ENCODE assay signal across 8 mouse cellular contexts in the genomic region with DNA sequence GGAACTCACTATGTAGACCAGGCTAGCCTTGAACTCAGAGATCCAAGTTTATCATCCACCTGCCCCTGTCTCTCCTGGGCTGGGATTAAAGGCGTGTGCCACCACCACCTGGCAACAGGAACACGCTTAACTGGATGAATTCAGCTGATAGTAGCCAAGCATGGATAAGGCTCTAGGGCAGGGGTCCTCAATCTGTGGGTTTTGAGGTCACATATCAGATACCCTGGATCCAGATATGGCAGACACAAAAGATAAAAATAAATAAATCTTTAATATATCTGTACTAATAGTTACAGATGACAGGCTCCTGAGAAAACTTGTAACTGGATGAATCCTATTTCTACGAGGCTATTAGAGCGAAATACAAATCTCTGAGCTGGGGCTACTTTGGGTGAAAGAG. TPM values are rescaled to one million over a fixed set of nuclear protein-coding genes. Genes with fewer than 3 reads are reported as not detected.
DNase-seq lines count a peak whose midpoint lies in the region; ATAC-seq lines count a peak whose summit lies in the region.

No protein-coding gene starts in this region.

- peaks cover 16% of the 10 kb centered on the region for H3K4me1 ChIP-seq in heart, embryonic 12.5 days (replicated peaks)
- H3K4me1 ChIP-seq in brown adipose tissue, adult 24 weeks (ENCODE audit: control insufficient read depth, insufficient read depth, insufficient read length, low read length), result peaks cover 14% of the 10 kb centered on the region; the same call in 1 of the 2 replicates
- peaks cover 17% of the 10 kb centered on the region for H3K4me1 ChIP-seq in hindbrain, embryonic 14.5 days (replicated peaks; ENCODE audit: control insufficient read depth, insufficient read depth, low read length)
- H3K4me1 ChIP-seq in midbrain, embryonic 11.5 days (ENCODE audit: control insufficient read depth, insufficient read depth, low read length), result peaks cover 9% of the 10 kb centered on the region

- WGBS in heart, embryonic 12.5 days, result 93% methylated on average over 4 of the region's 4 CpGs
- WGBS in hindbrain, embryonic 14.5 days, result 80% methylated on average over 4 of the region's 4 CpGs
- 90% methylated on average over 4 of the region's 4 CpGs for WGBS in midbrain, embryonic 11.5 days

- no peaks in the 10 kb centered on the region for H3K9me3 ChIP-seq in heart, embryonic 12.5 days (replicated peaks)
- no peaks in the 10 kb centered on the region for H3K9me3 ChIP-seq in hindbrain, embryonic 14.5 days (ENCODE audit: control insufficient read depth, low read length)
- no peaks in the 10 kb centered on the region for H3K9me3 ChIP-seq in midbrain, embryonic 11.5 days (ENCODE audit: control insufficient read depth, low read length)

- H3K4me3 ChIP-seq in heart, embryonic 12.5 days, result peak overlapping the region; percentile 97
- H3K4me3 ChIP-seq in brown adipose tissue, adult 24 weeks (ENCODE audit: insufficient read depth, low read depth, low read length), result peak overlapping the region; percentile 89; the same call in 1 of the 2 replicates
- H3K4me3 ChIP-seq in hindbrain, embryonic 14.5 days (replicated peaks; ENCODE audit: low read length), result peak overlapping the region; percentile 69
- H3K4me3 ChIP-seq in midbrain, embryonic 11.5 days (ENCODE audit: low read depth, low read length), result peak overlapping the region; percentile 84

- H3K9ac ChIP-seq in heart, embryonic 12.5 days, result peak overlapping the region; percentile 95; the same call in 1 of the 2 replicates
- peak overlapping the region; percentile 80 for H3K9ac ChIP-seq in hindbrain, embryonic 14.5 days
- H3K9ac ChIP-seq in midbrain, embryonic 11.5 days (ENCODE audit: low read length), result peak overlapping the region; percentile 85

- no peaks in the 10 kb centered on the region for H3K27me3 ChIP-seq in heart, embryonic 12.5 days (replicated peaks)
- no peaks in the 10 kb centered on the region for H3K27me3 ChIP-seq in hindbrain, embryonic 14.5 days (ENCODE audit: control insufficient read depth, insufficient read depth, low read length)
- no peaks in the 10 kb centered on the region for H3K27me3 ChIP-seq in midbrain, embryonic 11.5 days (ENCODE audit: control insufficient read depth, insufficient read depth, low read length)

- no peak overlapping the region for H3K27ac ChIP-seq in heart, embryonic 12.5 days (ENCODE audit: poor library complexity, severe bottlenecking)
- H3K27ac ChIP-seq in brown adipose tissue, adult 24 weeks (replicated peaks; ENCODE audit: low read depth, low read length), result no peak overlapping the region
- H3K27ac ChIP-seq in hindbrain, embryonic 14.5 days, result no peak overlapping the region
- H3K27ac ChIP-seq in midbrain, embryonic 11.5 days (ENCODE audit: low read depth, low read length), result no peak overlapping the region

- no peak for ATAC-seq in heart, embryonic 12.5 days (ENCODE audit: insufficient number of reproducible peaks, low FRiP score)
- ATAC-seq in hindbrain, embryonic 14.5 days (ENCODE audit: low FRiP score), result no peak
- no peak for ATAC-seq in midbrain, embryonic 11.5 days (ENCODE audit: low FRiP score)
- no peak for ATAC-seq in megakaryocyte, adult 5-6 weeks (ENCODE audit: poor library complexity, severe bottlenecking)

- DNase-seq in heart, postnatal 10 days, result no peak
- no peak for DNase-seq in hindbrain, embryonic 14.5 days (ENCODE audit: low spot score)
- no peak for DNase-seq in midbrain, embryonic 11.5 days (ENCODE audit: low spot score, missing footprints)
- no peak for DNase-seq in frontal cortex, postnatal 14 days (ENCODE audit: low spot score in 2 of 2)
- no peak for DNase-seq in thymus, postnatal 4 days

- peak overlapping the region; percentile 86 for H3K4me2 ChIP-seq in heart, embryonic 12.5 days
- peak overlapping the region; percentile 61 for H3K4me2 ChIP-seq in hindbrain, embryonic 14.5 days (replicated peaks)
- peak overlapping the region; percentile 76 for H3K4me2 ChIP-seq in midbrain, embryonic 11.5 days

- intact Hi-C loops in heart, postnatal 10 days (cut with DNase I), result loop anchor here (2.0 kb wide), 1 partner anchor 19 kb away; no protein-coding TSS in a partner anchor

- H3K36me3 ChIP-seq in heart, embryonic 12.5 days, result peaks cover 36% of the 10 kb centered on the region
- H3K36me3 ChIP-seq in hindbrain, embryonic 14.5 days (replicated peaks; ENCODE audit: control insufficient read depth, insufficient read depth), result peaks cover 35% of the 10 kb centered on the region
- peaks cover 11% of the 10 kb centered on the region for H3K36me3 ChIP-seq in midbrain, embryonic 11.5 days (ENCODE audit: control insufficient read depth, insufficient read depth, low read length)

RNA-seq across cellular contexts. Expression of gene Elof1, which starts 1.3 kb away (rescaled TPM):
- 102 and 104 TPM in 2 replicates for polyA plus RNA-seq in heart, embryonic 12.5 days (2016; fragmentation: Nextera tagmentation; extraction: Ambion mirVana)
- 10 to 100 TPM; 43.5 to 44.0 TPM for total RNA-seq in heart, postnatal 10 days (2021)
- 101 and 117 TPM in 2 replicates for polyA plus RNA-seq in brown adipose tissue, adult 24 weeks (2012; ENCODE audit: insufficient read depth, insufficient read length, missing spikeins)
- 192 and 193 TPM in 2 replicates for polyA plus RNA-seq in hindbrain, embryonic 14.5 days (2014; fragmentation: Nextera tagmentation; extraction: Ambion mirVana)
- 208 and 225 TPM in 2 replicates for polyA plus RNA-seq in midbrain, embryonic 11.5 days (2014; fragmentation: Nextera tagmentation; extraction: Ambion mirVana)
- total RNA-seq in megakaryocyte, adult 5-6 weeks (2015), result 85.2 and 95.7 TPM in 2 replicates
- 29.7 and 42.0 TPM in 2 replicates for total RNA-seq in megakaryocyte, adult 5-6 weeks (2017)

RNA-seq across cellular contexts. Expression of gene Cnn1, which starts 16.6 kb away (rescaled TPM):
- polyA plus RNA-seq in heart, embryonic 12.5 days (2016; fragmentation: Nextera tagmentation; extraction: Ambion mirVana), result 391 and 421 TPM in 2 replicates
- 1 to 10 TPM; 8.2 to 9.7 TPM for total RNA-seq in heart, postnatal 10 days (2021)
- 1.9 and 5.7 TPM in 2 replicates for polyA plus RNA-seq in brown adipose tissue, adult 24 weeks (2012; ENCODE audit: insufficient read depth, insufficient read length, missing spikeins)
- 1.0 and 1.1 TPM in 2 replicates for polyA plus RNA-seq in hindbrain, embryonic 14.5 days (2014; fragmentation: Nextera tagmentation; extraction: Ambion mirVana)
- 1.3 and 1.6 TPM in 2 replicates for polyA plus RNA-seq in midbrain, embryonic 11.5 days (2014; fragmentation: Nextera tagmentation; extraction: Ambion mirVana)
- not detected in 2 replicates for total RNA-seq in megakaryocyte, adult 5-6 weeks (2015)
- total RNA-seq in megakaryocyte, adult 5-6 weeks (2017), result not detected in 2 replicates

RNA-seq across cellular contexts. Expression of gene Acp5, which starts 19.9 kb away (rescaled TPM):
- 28.9 and 31.6 TPM in 2 replicates for polyA plus RNA-seq in heart, embryonic 12.5 days (2016; fragmentation: Nextera tagmentation; extraction: Ambion mirVana)
- total RNA-seq in heart, postnatal 10 days (2021), result 1 to 10 TPM; 1.8 to 2.8 TPM
- polyA plus RNA-seq in brown adipose tissue, adult 24 weeks (2012; ENCODE audit: insufficient read depth, insufficient read length, missing spikeins), result 179 and 198 TPM in 2 replicates
- 0.47 and 0.60 TPM in 2 replicates for polyA plus RNA-seq in hindbrain, embryonic 14.5 days (2014; fragmentation: Nextera tagmentation; extraction: Ambion mirVana)
- polyA plus RNA-seq in midbrain, embryonic 11.5 days (2014; fragmentation: Nextera tagmentation; extraction: Ambion mirVana), result 15.4 and 19.7 TPM in 2 replicates
- 5.5 and 10.9 TPM in 2 replicates for total RNA-seq in megakaryocyte, adult 5-6 weeks (2015)
- 4.4 and 6.6 TPM in 2 replicates for total RNA-seq in megakaryocyte, adult 5-6 weeks (2017)

RNA-seq across cellular contexts. Expression of gene Ecsit, which starts 30.4 kb away (rescaled TPM):
- 49.3 and 51.4 TPM in 2 replicates for polyA plus RNA-seq in heart, embryonic 12.5 days (2016; fragmentation: Nextera tagmentation; extraction: Ambion mirVana)
- 10 to 100 TPM; 79.0 to 82.6 TPM for total RNA-seq in heart, postnatal 10 days (2021)
- 95.3 and 111 TPM in 2 replicates for polyA plus RNA-seq in brown adipose tissue, adult 24 weeks (2012; ENCODE audit: insufficient read depth, insufficient read length, missing spikeins)
- polyA plus RNA-seq in hindbrain, embryonic 14.5 days (2014; fragmentation: Nextera tagmentation; extraction: Ambion mirVana), result 49.3 and 54.4 TPM in 2 replicates
- 31.2 and 31.5 TPM in 2 replicates for polyA plus RNA-seq in midbrain, embryonic 11.5 days (2014; fragmentation: Nextera tagmentation; extraction: Ambion mirVana)
- 3.9 and 5.0 TPM in 2 replicates for total RNA-seq in megakaryocyte, adult 5-6 weeks (2015)
- 10.8 and 11.1 TPM in 2 replicates for total RNA-seq in megakaryocyte, adult 5-6 weeks (2017)

RNA-seq across cellular contexts. Expression of gene Pigyl, which starts 41.0 kb away (rescaled TPM):
- 43.8 and 45.2 TPM in 2 replicates for polyA plus RNA-seq in heart, embryonic 12.5 days (2016; fragmentation: Nextera tagmentation; extraction: Ambion mirVana)
- total RNA-seq in heart, postnatal 10 days (2021), result 10 to 100 TPM; 35.3 to 35.6 TPM
- 47.7 and 58.0 TPM in 2 replicates for polyA plus RNA-seq in brown adipose tissue, adult 24 weeks (2012; ENCODE audit: insufficient read depth, insufficient read length, missing spikeins)
- polyA plus RNA-seq in hindbrain, embryonic 14.5 days (2014; fragmentation: Nextera tagmentation; extraction: Ambion mirVana), result 78.5 and 101 TPM in 2 replicates
- 63.9 and 66.6 TPM in 2 replicates for polyA plus RNA-seq in midbrain, embryonic 11.5 days (2014; fragmentation: Nextera tagmentation; extraction: Ambion mirVana)
- total RNA-seq in megakaryocyte, adult 5-6 weeks (2015), result 19.7 and 22.1 TPM in 2 replicates
- total RNA-seq in megakaryocyte, adult 5-6 weeks (2017), result 22.8 and 24.8 TPM in 2 replicates

Comparison
In these comparisons a context has a peak if more than half of its experiments do, and no peak if none do; other contexts are left out.
1. RNA of gene Cnn1, which starts 16.6 kb away (polyA plus RNA-seq): 391 to 421 TPM in heart, embryonic 12.5 days; 1.9 to 5.7 TPM in brown adipose tissue, adult 24 weeks, 1.3 to 1.6 TPM in midbrain, embryonic 11.5 days and 1.0 to 1.1 TPM in hindbrain, embryonic 14.5 days; every median in the first group is over 10 times any median in the second.
2. RNA of gene Acp5, which starts 19.9 kb away (polyA plus RNA-seq): 179 to 198 TPM in brown adipose tissue, adult 24 weeks, 28.9 to 31.6 TPM in heart, embryonic 12.5 days and 15.4 to 19.7 TPM in midbrain, embryonic 11.5 days; 0.47 to 0.60 TPM in hindbrain, embryonic 14.5 days; every median in the first group is over 10 times any median in the second.
3. Peak in every context shown above with its lines, with median percentiles within 50 percentile points of each other: H3K4me2 ChIP-seq, H3K4me3 ChIP-seq and H3K9ac ChIP-seq.